Mouse (Mus musculus) layer of hippocampus, adult 9-11 months (tissue): ENCODE measurements at regions not wholly inside any gene's neighbourhood (a gene's known extent, or its start where the extent isn't known, plus 50 kb on each side); places are given as distances from the start of the nearest gene placed in this dataset.

Experiments
- DNase-seq: peaks from one replicate; pipeline ENCODE4 v3.0.0; 2022

- DNase-seq = no peak
These were observed 175.3 kb upstream of the Cypt12 start for GRCm38 (mm10) chr3:17772886-17773285.

GRCm38 (mm10) chr3:17779152-17779551 lies 169.1 kb upstream of the Cypt12 start:
- peak; percentile 65 for DNase-seq

- DNase-seq = no peak
These were observed 164.1 kb upstream of the Cypt12 start for GRCm38 (mm10) chr3:17784076-17784475.

GRCm38 (mm10) chr3:17784587-17784986 lies 163.6 kb upstream of the Cypt12 start:
- DNase-seq = no peak

GRCm38 (mm10) chr3:17785106-17786022 lies 162.8 kb upstream of the Cypt12 start:
- DNase-seq = no peak

- DNase-seq = peak; percentile 51
These were observed 162.0 kb upstream of the Cypt12 start for GRCm38 (mm10) chr3:17786023-17786720.

- no peak for DNase-seq
These were observed 161.3 kb upstream of the Cypt12 start for GRCm38 (mm10) chr3:17786721-17787442.

GRCm38 (mm10) chr3:17787443-17788333 lies 160.5 kb upstream of the Cypt12 start:
- no peak for DNase-seq

- no peak for DNase-seq
These were observed 159.9 kb upstream of the Cypt12 start for GRCm38 (mm10) chr3:17788334-17788720.

- no peak for DNase-seq
These were observed 159.4 kb upstream of the Cypt12 start for GRCm38 (mm10) chr3:17788778-17789299.

- no peak for DNase-seq
These were observed 158.6 kb upstream of the Cypt12 start for GRCm38 (mm10) chr3:17789454-17790196.

- no peak for DNase-seq
These were observed 157.9 kb upstream of the Cypt12 start for GRCm38 (mm10) chr3:17790331-17790730.

- no peak for DNase-seq
These were observed 157.4 kb upstream of the Cypt12 start for GRCm38 (mm10) chr3:17790816-17791215.

- no peak for DNase-seq
These were observed 156.6 kb upstream of the Cypt12 start for GRCm38 (mm10) chr3:17791381-17792320.

- DNase-seq = no peak
These were observed 155.6 kb upstream of the Cypt12 start for GRCm38 (mm10) chr3:17792537-17793039.

GRCm38 (mm10) chr3:17793646-17794250 lies 154.5 kb upstream of the Cypt12 start:
- DNase-seq = peak; percentile 67

- peak; percentile 65 for DNase-seq
These were observed 153.8 kb upstream of the Cypt12 start for GRCm38 (mm10) chr3:17794251-17795061.
